Mouse (Mus musculus) spleen, adult 18-20 months (tissue): ENCODE results near the gene Iqcg.

Source experiments
- DNase-seq, 2 experiments: peaks; one replicate each; pipeline ENCODE4 v3.0.0; 2022; ENCODE audit warnings: mixed read lengths in 2 of 2

Gene Iqcg

GRCm38 (mm10) chr16:33048686-33049085 is 7.3 kb downstream of the Iqcg start:
- no peak for DNase-seq

GRCm38 (mm10) chr16:33048004-33048403 is 8.0 kb downstream of the Iqcg start:
- DNase-seq: no peak

GRCm38 (mm10) chr16:33043268-33043667 is 12.8 kb downstream of the Iqcg start:
- no peak for DNase-seq

- DNase-seq: no peak
Observed at GRCm38 (mm10) chr16:33042682-33043081, 13.3 kb downstream of the Iqcg start.

GRCm38 (mm10) chr16:33036006-33036405 is 20.0 kb downstream of the Iqcg start:
- DNase-seq: no peak

GRCm38 (mm10) chr16:33026357-33026756 is 29.7 kb downstream of the Iqcg start:
- DNase-seq: no peak

GRCm38 (mm10) chr16:33024456-33025104 is 31.4 kb downstream of the Iqcg start:
- DNase-seq: no peak

- peak; percentile 56 to 82 for DNase-seq
Observed at GRCm38 (mm10) chr16:33023750-33024149, 32.3 kb downstream of the Iqcg start.

- DNase-seq: no peak
Observed at GRCm38 (mm10) chr16:33021381-33021780, 34.6 kb downstream of the Iqcg start.

- no peak for DNase-seq
Observed at GRCm38 (mm10) chr16:33019117-33019770, 36.8 kb downstream of the Iqcg start.

GRCm38 (mm10) chr16:33017677-33018349 is 38.2 kb downstream of the Iqcg start:
- DNase-seq: no peak

GRCm38 (mm10) chr16:33015986-33016385 is 40.0 kb downstream of the Iqcg start:
- no peak for DNase-seq

- DNase-seq: no peak
Observed at GRCm38 (mm10) chr16:33015396-33015907, 40.6 kb downstream of the Iqcg start.

- DNase-seq: no peak
Observed at GRCm38 (mm10) chr16:33014921-33015320, 41.1 kb downstream of the Iqcg start.

GRCm38 (mm10) chr16:33013801-33014200 is 42.2 kb downstream of the Iqcg start:
- no peak for DNase-seq

- no peak for DNase-seq
Observed at GRCm38 (mm10) chr16:33010166-33010565, 45.9 kb downstream of the Iqcg start.

- no peak for DNase-seq
Observed at GRCm38 (mm10) chr16:33007436-33007835, 48.6 kb downstream of the Iqcg start.

- no peak for DNase-seq
Observed at GRCm38 (mm10) chr16:33006888-33007287, 49.1 kb downstream of the Iqcg start.

- no peak for DNase-seq
Observed at GRCm38 (mm10) chr16:33005216-33005615, 50.8 kb downstream of the Iqcg start.

GRCm38 (mm10) chr16:32992158-32992557 is 63.9 kb downstream of the Iqcg start:
- no peak for DNase-seq

- DNase-seq: no peak
Observed at GRCm38 (mm10) chr16:32984631-32985030, 71.4 kb downstream of the Iqcg start.

GRCm38 (mm10) chr16:32981405-32981804 is 74.6 kb downstream of the Iqcg start:
- no peak for DNase-seq

GRCm38 (mm10) chr16:32980227-32980626 is 75.8 kb downstream of the Iqcg start:
- no peak for DNase-seq

- DNase-seq: no peak
Observed at GRCm38 (mm10) chr16:32973047-32973446, 83.0 kb downstream of the Iqcg start.
